Mouse (Mus musculus): ENCODE measurements at regions not wholly inside any gene's neighbourhood (a gene's known extent, or its start where the extent isn't known, plus 50 kb on each side); places are given as distances from the start of the nearest gene placed in this dataset.

DNA sequence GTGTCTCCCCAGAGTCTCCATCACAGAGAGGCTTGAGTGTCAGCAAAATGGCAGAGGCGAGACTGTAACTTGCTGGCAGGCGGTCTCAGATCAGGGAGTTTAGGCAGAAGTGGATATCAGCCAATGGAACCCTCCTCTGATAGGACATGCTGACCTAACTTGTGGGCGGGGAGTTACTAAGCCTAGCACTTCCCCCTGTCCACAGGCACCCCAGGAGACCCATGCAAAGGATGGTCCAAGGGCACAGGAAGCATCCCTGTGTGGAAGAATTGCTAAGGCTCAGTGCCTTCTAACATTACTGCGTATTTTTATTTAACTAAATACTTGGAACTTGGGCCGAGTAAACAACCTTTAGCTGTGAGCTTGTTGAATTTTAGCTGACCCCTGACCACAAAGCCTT lies 54.7 kb upstream of the Znrf2 start:
- TF ChIP-seq GATA1 (IDR thresholded peaks at IDR 0.05; ENCODE audit: borderline replicate concordance, low read length) (no peak), FLI1 (IDR thresholded peaks at IDR 0.05; ENCODE audit: low read length) (no peak)

Data from megakaryocyte, embryonic 14.5 days (primary cell).